Mouse (Mus musculus): ENCODE measurements around the gene Col4a3bp.

Col4a3bp gene

GRCm38 (mm10) chr13:96541381-96541780, 1.0 kb upstream of the Col4a3bp start:
- in situ Hi-C loops (cut with MseI, MboI) = no loop called here

GRCm38 (mm10) chr13:96542901-96543891, 778 bp downstream of the Col4a3bp start:
- in situ Hi-C loops (cut with MseI, MboI) = no loop called here

GRCm38 (mm10) chr13:96544506-96544905, 2.1 kb downstream of the Col4a3bp start:
- in situ Hi-C loops (cut with MseI, MboI) = no loop called here

GRCm38 (mm10) chr13:96547250-96547649, 4.8 kb downstream of the Col4a3bp start:
- in situ Hi-C loops (cut with MseI, MboI) = no loop called here

GRCm38 (mm10) chr13:96547941-96548340, 5.5 kb downstream of the Col4a3bp start:
- in situ Hi-C loops (cut with MseI, MboI) = no loop called here

GRCm38 (mm10) chr13:96555099-96555498, 12.7 kb downstream of the Col4a3bp start:
- in situ Hi-C loops (cut with MseI, MboI) = no loop called here

GRCm38 (mm10) chr13:96567977-96568376, 25.6 kb downstream of the Col4a3bp start:
- in situ Hi-C loops (cut with MseI, MboI) = no loop called here

GRCm38 (mm10) chr13:96570313-96571015, 28.0 kb downstream of the Col4a3bp start:
- in situ Hi-C loops (cut with MseI, MboI) = no loop called here

- in situ Hi-C loops (cut with MseI, MboI) = no loop called here
Observed at GRCm38 (mm10) chr13:96571016-96571361, 28.6 kb downstream of the Col4a3bp start.

GRCm38 (mm10) chr13:96574170-96574569, 31.8 kb downstream of the Col4a3bp start:
- in situ Hi-C loops (cut with MseI, MboI) = no loop called here

GRCm38 (mm10) chr13:96579104-96579503, 36.7 kb downstream of the Col4a3bp start:
- in situ Hi-C loops (cut with MseI, MboI) = no loop called here

GRCm38 (mm10) chr13:96579979-96580378, 37.6 kb downstream of the Col4a3bp start:
- in situ Hi-C loops (cut with MseI, MboI) = no loop called here

- in situ Hi-C loops (cut with MseI, MboI) = no loop called here
Observed at GRCm38 (mm10) chr13:96584201-96584600, 41.8 kb downstream of the Col4a3bp start.

- in situ Hi-C loops (cut with MseI, MboI) = no loop called here
Observed at GRCm38 (mm10) chr13:96586540-96586939, 44.1 kb downstream of the Col4a3bp start.

GRCm38 (mm10) chr13:96588642-96589041, 46.2 kb downstream of the Col4a3bp start:
- in situ Hi-C loops (cut with MseI, MboI) = no loop called here

- in situ Hi-C loops (cut with MseI, MboI) = loop anchor here (10.0 kb wide), 1 partner anchor 159 kb away; no protein-coding TSS in a partner anchor
Observed at GRCm38 (mm10) chr13:96593621-96594020, 51.2 kb downstream of the Col4a3bp start.

- in situ Hi-C loops (cut with MseI, MboI) = loop anchor here (10.0 kb wide), 1 partner anchor 159 kb away; no protein-coding TSS in a partner anchor
Observed at GRCm38 (mm10) chr13:96594070-96594469, 51.7 kb downstream of the Col4a3bp start.

- in situ Hi-C loops (cut with MseI, MboI) = loop anchor here (10.0 kb wide), 1 partner anchor 164 kb away; no protein-coding TSS in a partner anchor
Observed at GRCm38 (mm10) chr13:96599182-96599581, 56.8 kb downstream of the Col4a3bp start.

- in situ Hi-C loops (cut with MseI, MboI) = no loop called here
Observed at GRCm38 (mm10) chr13:96604242-96604641, 61.8 kb downstream of the Col4a3bp start.

GRCm38 (mm10) chr13:96614615-96615014, 72.2 kb downstream of the Col4a3bp start:
- in situ Hi-C loops (cut with MseI, MboI) = no loop called here

GRCm38 (mm10) chr13:96620891-96621290, 78.5 kb downstream of the Col4a3bp start:
- in situ Hi-C loops (cut with MseI, MboI) = no loop called here

GRCm38 (mm10) chr13:96630396-96630795, 88.0 kb downstream of the Col4a3bp start:
- in situ Hi-C loops (cut with MseI, MboI) = no loop called here

Measured in mouse trophoblast stem cell (cell line).